Mouse (Mus musculus): ENCODE results near the gene Nfatc2. TPM values are rescaled to one million over a fixed set of nuclear protein-coding genes. Genes with fewer than 3 reads are reported as not detected.

Nfatc2 gene
- polyA plus RNA-seq, 1 experiment from 2014 or later = 0.03 TPM

GRCm38 (mm10) chr2:168609653-168610248 is 8.3 kb upstream of the Nfatc2 start:
- no peaks in the 10 kb centered on the region for H3K27me3 ChIP-seq
- ChIA-PET POLR2A (interaction anchor here (0.6 kb wide), 1 partner anchor 1913 kb away, joined by 3 read pairs; no protein-coding TSS in a partner anchor), CTCF (no interaction called here)
- ATAC-seq (no peak), DNase-seq (ENCODE audit: low read depth, low spot score) (no peak)
- in situ Hi-C loops (cut with MboI; ENCODE audit: low pct_unique_long_range_greater_than_20kb) = no loop called here
- TF ChIP-seq CTCF (IDR thresholded peaks at IDR 0.05) = no peak

- ChIA-PET POLR2A (interaction anchor here (0.7 to 1.1 kb wide), 2 partner anchors 19 to 151 kb away, joined by 3 read pairs; no protein-coding TSS in a partner anchor), CTCF (interaction anchor here (0.5 to 1.3 kb wide), 3 partner anchors 20 to 345 kb away, joined by 3 read pairs; no protein-coding TSS in a partner anchor)
- DNase-seq (ENCODE audit: low read depth, low spot score) (no peak), ATAC-seq (no peak)
- H3K27me3 ChIP-seq = no peaks in the 10 kb centered on the region
- no peak for TF ChIP-seq CTCF (IDR thresholded peaks at IDR 0.05)
- in situ Hi-C loops (cut with MboI; ENCODE audit: low pct_unique_long_range_greater_than_20kb) = no loop called here
These were observed 6.7 kb upstream of the Nfatc2 start for GRCm38 (mm10) chr2:168608125-168608564.

- POLR2A ChIA-PET = no interaction called here
- CTCF ChIA-PET = no interaction called here
- peaks cover 21% of the 10 kb centered on the region for H3K27me3 ChIP-seq
- in situ Hi-C loops (cut with MboI; ENCODE audit: low pct_unique_long_range_greater_than_20kb) = no loop called here
- no peak for TF ChIP-seq CTCF (IDR thresholded peaks at IDR 0.05)
- DNase-seq (ENCODE audit: low read depth, low spot score) = no peak
- no peak for ATAC-seq
These were observed 3.2 kb upstream of the Nfatc2 start for GRCm38 (mm10) chr2:168604655-168605070.

GRCm38 (mm10) chr2:168602387-168602741 is 907 bp upstream of the Nfatc2 start:
- no peak for TF ChIP-seq CTCF (IDR thresholded peaks at IDR 0.05)
- peaks cover 21% of the 10 kb centered on the region for H3K27me3 ChIP-seq
- DNase-seq (ENCODE audit: low read depth, low spot score) = no peak
- in situ Hi-C loops (cut with MboI; ENCODE audit: low pct_unique_long_range_greater_than_20kb) = no loop called here
- ChIA-PET POLR2A (no interaction called here), CTCF (no interaction called here)
- no peak for ATAC-seq

GRCm38 (mm10) chr2:168600750-168601490 is 537 bp downstream of the Nfatc2 start:
- peaks cover 21% of the 10 kb centered on the region for H3K27me3 ChIP-seq
- ATAC-seq = no peak
- DNase-seq (ENCODE audit: low read depth, low spot score) = no peak
- CTCF ChIA-PET = no interaction called here
- POLR2A ChIA-PET = no interaction called here
- no peak for TF ChIP-seq CTCF (IDR thresholded peaks at IDR 0.05)
- in situ Hi-C loops (cut with MboI; ENCODE audit: low pct_unique_long_range_greater_than_20kb) = no loop called here

GRCm38 (mm10) chr2:168595693-168596092 is 5.8 kb downstream of the Nfatc2 start:
- POLR2A ChIA-PET = no interaction called here
- no peak for ATAC-seq
- in situ Hi-C loops (cut with MboI; ENCODE audit: low pct_unique_long_range_greater_than_20kb) = no loop called here
- no peak for DNase-seq (ENCODE audit: low read depth, low spot score)
- CTCF ChIA-PET = no interaction called here
- no peak for TF ChIP-seq CTCF (IDR thresholded peaks at IDR 0.05)
- H3K27me3 ChIP-seq = peaks cover 2% of the 10 kb centered on the region

GRCm38 (mm10) chr2:168593676-168594075 is 7.8 kb downstream of the Nfatc2 start:
- TF ChIP-seq CTCF (IDR thresholded peaks at IDR 0.05) = no peak
- in situ Hi-C loops (cut with MboI; ENCODE audit: low pct_unique_long_range_greater_than_20kb) = no loop called here
- H3K27me3 ChIP-seq = no peaks in the 10 kb centered on the region
- ATAC-seq (no peak), DNase-seq (ENCODE audit: low read depth, low spot score) (no peak)
- ChIA-PET CTCF (no interaction called here), POLR2A (no interaction called here)

- CTCF ChIA-PET = no interaction called here
- DNase-seq (ENCODE audit: low read depth, low spot score) = no peak
- ATAC-seq = no peak
- in situ Hi-C loops (cut with MboI; ENCODE audit: low pct_unique_long_range_greater_than_20kb) = no loop called here
- POLR2A ChIA-PET = no interaction called here
- TF ChIP-seq CTCF (IDR thresholded peaks at IDR 0.05) = no peak
- H3K27me3 ChIP-seq = no peaks in the 10 kb centered on the region
These were observed 8.5 kb downstream of the Nfatc2 start for GRCm38 (mm10) chr2:168593004-168593403.

- DNase-seq (ENCODE audit: low read depth, low spot score) (no peak), ATAC-seq (no peak)
- in situ Hi-C loops (cut with MboI; ENCODE audit: low pct_unique_long_range_greater_than_20kb) = no loop called here
- no peaks in the 10 kb centered on the region for H3K27me3 ChIP-seq
- no peak for TF ChIP-seq CTCF (IDR thresholded peaks at IDR 0.05)
- ChIA-PET POLR2A (no interaction called here), CTCF (no interaction called here)
These were observed 10.4 kb downstream of the Nfatc2 start for GRCm38 (mm10) chr2:168591076-168591475.

GRCm38 (mm10) chr2:168590556-168590955 is 10.9 kb downstream of the Nfatc2 start:
- no peak for TF ChIP-seq CTCF (IDR thresholded peaks at IDR 0.05)
- in situ Hi-C loops (cut with MboI; ENCODE audit: low pct_unique_long_range_greater_than_20kb) = no loop called here
- H3K27me3 ChIP-seq = no peaks in the 10 kb centered on the region
- CTCF ChIA-PET = no interaction called here
- POLR2A ChIA-PET = no interaction called here
- ATAC-seq (no peak), DNase-seq (ENCODE audit: low read depth, low spot score) (no peak)

GRCm38 (mm10) chr2:168590168-168590551 is 11.3 kb downstream of the Nfatc2 start:
- ATAC-seq (no peak), DNase-seq (ENCODE audit: low read depth, low spot score) (no peak)
- ChIA-PET POLR2A (no interaction called here), CTCF (no interaction called here)
- no peak for TF ChIP-seq CTCF (IDR thresholded peaks at IDR 0.05)
- H3K27me3 ChIP-seq = no peaks in the 10 kb centered on the region
- in situ Hi-C loops (cut with MboI; ENCODE audit: low pct_unique_long_range_greater_than_20kb) = no loop called here
